Mouse (Mus musculus) myocyte (in vitro differentiated cells): Measurements from ENCODE around the gene Ldha. TPM values are rescaled to one million over a fixed set of nuclear protein-coding genes. Genes with fewer than 3 reads are reported as not detected.

ENCODE experiments used
- H3K27me3 ChIP-seq: one replicate; pipeline ENCODE4 v1.6.1; 2011; ENCODE audit not compliant: control insufficient read depth, insufficient read depth, insufficient read length
- H3K36me3 ChIP-seq: one replicate; pipeline ENCODE4 v1.6.1; 2011; ENCODE audit not compliant: control insufficient read depth, insufficient read depth
- H3K4me2 ChIP-seq: one replicate; pipeline ENCODE4 v1.6.1; 2011; ENCODE audit warnings: low read depth, control low read depth
- H3K4me3 ChIP-seq: one replicate; pipeline ENCODE4 v1.5.1; 2011; ENCODE audit warnings: mild to moderate bottlenecking, control low read depth, moderate library complexity
- H3K79me2 ChIP-seq: one replicate; pipeline ENCODE4 v1.6.1; 2011; ENCODE audit not compliant: control insufficient read depth, insufficient read depth
- H3ac ChIP-seq: one replicate; pipeline ENCODE4 v1.6.1; 2011; ENCODE audit not compliant: control insufficient read depth, insufficient read length
- CEBPB ChIP-seq: IDR thresholded peaks from 2 replicates; pipeline ENCODE4 v1.6.1; 2011; ENCODE audit warnings: mild to moderate bottlenecking, moderate library complexity; ENCODE audit not compliant: poor library complexity, insufficient read depth, severe bottlenecking
- E2F4 ChIP-seq: IDR thresholded peaks from one replicate; pipeline ENCODE4 v1.6.1; 2011; ENCODE audit warnings: mild to moderate bottlenecking, control low read depth, moderate library complexity; ENCODE audit not compliant: insufficient read depth
- MAX ChIP-seq: IDR thresholded peaks from one replicate; pipeline ENCODE4 v1.6.1; 2011; ENCODE audit warnings: low read depth, mild to moderate bottlenecking, control low read depth
- MYOD1 ChIP-seq, 3 experiments: IDR thresholded peaks; one replicate each; pipeline ENCODE4 v1.6.1; 2011; ENCODE audit warnings: control low read depth in 2 of 3, low read depth in 2 of 3, mild to moderate bottlenecking in 2 of 3, moderate library complexity in 1 of 3; ENCODE audit not compliant: insufficient read length in 2 of 3, control insufficient read depth in 1 of 3
- MYOG ChIP-seq, 3 experiments: IDR thresholded peaks; one replicate each; pipeline ENCODE4 v1.6.1; 2011; ENCODE audit warnings: control low read depth in 2 of 3, low read depth in 2 of 3, mild to moderate bottlenecking in 2 of 3; ENCODE audit not compliant: insufficient read length in 2 of 3, control insufficient read depth in 1 of 3, insufficient read depth in 1 of 3
- POLR2A ChIP-seq: IDR thresholded peaks from one replicate; pipeline ENCODE4 v1.6.1; 2011; ENCODE audit warnings: low read depth, mild to moderate bottlenecking, control low read depth, moderate library complexity; ENCODE audit not compliant: insufficient read length
- POLR2AphosphoS2 ChIP-seq: IDR thresholded peaks from one replicate; pipeline ENCODE4 v1.6.1; 2011; ENCODE audit warnings: low read depth, control low read depth; ENCODE audit not compliant: insufficient read length
- REST ChIP-seq: IDR thresholded peaks from one replicate; pipeline ENCODE4 v1.6.1; 2011; ENCODE audit warnings: mild to moderate bottlenecking, control low read depth, moderate library complexity; ENCODE audit not compliant: insufficient read depth, insufficient read length
- SRF ChIP-seq: IDR thresholded peaks from one replicate; pipeline ENCODE4 v1.6.1; 2011; ENCODE audit warnings: low read depth; ENCODE audit not compliant: control insufficient read depth, insufficient read length
- TCF12 ChIP-seq: IDR thresholded peaks from one replicate; pipeline ENCODE4 v1.6.1; 2011; ENCODE audit warnings: mild to moderate bottlenecking, control low read depth; ENCODE audit not compliant: poor library complexity, insufficient read depth, severe bottlenecking
- TCF3 ChIP-seq: IDR thresholded peaks from one replicate; pipeline ENCODE4 v1.6.1; 2011; ENCODE audit warnings: low read depth, control low read depth; ENCODE audit not compliant: insufficient read length
- USF1 ChIP-seq: IDR thresholded peaks from one replicate; pipeline ENCODE4 v1.6.1; 2011; ENCODE audit warnings: low read depth, mild to moderate bottlenecking, control low read depth, moderate library complexity
- polyA plus RNA-seq: library from polyadenylated mRNA; unstranded; fragments of >200 nt; fragmentation: generic; extraction: Trizol; gene quantifications from one replicate; pipeline ENCODE4 v1.2.1, GENCODE M21; 2012; ENCODE audit warnings: missing spikeins

Gene Ldha
- polyA plus RNA-seq, 1 experiment = 1,758 TPM

DNA sequence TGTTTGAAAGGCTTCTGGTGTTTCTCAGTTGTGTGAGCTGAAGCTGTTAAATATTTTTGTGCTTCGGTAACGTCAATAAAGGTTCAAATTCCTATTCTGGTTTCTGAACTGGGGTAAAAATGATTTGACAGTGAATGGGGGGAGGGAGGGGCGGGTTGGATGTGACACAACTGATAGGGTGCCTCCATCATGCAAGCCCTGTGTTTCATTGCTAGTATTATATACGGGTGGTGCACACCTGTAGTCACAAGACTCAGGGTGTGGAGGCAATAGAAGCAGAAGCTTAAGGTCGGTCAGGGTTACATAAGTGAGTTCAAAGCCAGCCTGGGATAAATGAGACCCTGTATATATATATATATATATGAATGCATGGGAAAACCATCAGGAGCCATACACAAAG is 1.4 kb upstream of the Ldha start:
- H3K79me2 ChIP-seq = no peaks in the 10 kb centered on the region
- H3K4me3 ChIP-seq = no peak overlapping the region

GRCm38 (mm10) chr7:46840326-46840725 is 949 bp upstream of the Ldha start:
- no peak overlapping the region for H3ac ChIP-seq
- no peaks in the 10 kb centered on the region for H3K27me3 ChIP-seq
- no peaks in the 10 kb centered on the region for H3K36me3 ChIP-seq
- no peak overlapping the region for H3K4me3 ChIP-seq
- no peak overlapping the region for H3K4me2 ChIP-seq
- TF ChIP-seq TCF12 (no peak), MYOD1 (IDR thresholded peaks at IDR 0.05; ENCODE audit: control insufficient read depth in 1 of 3, insufficient read length in 2 of 3, low read depth in 2 of 3) (no peak), MYOG (IDR thresholded peaks at IDR 0.05; ENCODE audit: control insufficient read depth in 1 of 3, insufficient read depth in 1 of 3, insufficient read length in 2 of 3, low read depth in 2 of 3) (no peak), MAX (no peak), E2F4 (no peak), POLR2A (no peak), USF1 (no peak), CEBPB (no peak), SRF (no peak), TCF3 (no peak), REST (no peak), POLR2AphosphoS2 (no peak)
- no peaks in the 10 kb centered on the region for H3K79me2 ChIP-seq

More for the DNA sequence above, 1.4 kb upstream of the Ldha start:
- Histone ChIP-seq H3K27me3 (no peaks in the 10 kb centered on the region), H3ac (no peak overlapping the region), H3K36me3 (no peaks in the 10 kb centered on the region), H3K4me2 (peak overlapping the region; percentile 86)
- TF ChIP-seq USF1 (no peak), MYOG (IDR thresholded peaks at IDR 0.05; ENCODE audit: control insufficient read depth in 1 of 3, insufficient read depth in 1 of 3, insufficient read length in 2 of 3, low read depth in 2 of 3) (no peak), E2F4 (no peak), REST (no peak)

- H3K4me2 ChIP-seq = no peak overlapping the region
- H3ac ChIP-seq = no peak overlapping the region
- peaks cover 16% of the 10 kb centered on the region for H3K79me2 ChIP-seq
- H3K27me3 ChIP-seq = no peaks in the 10 kb centered on the region
- H3K36me3 ChIP-seq = no peaks in the 10 kb centered on the region
- no peak for TF ChIP-seq TCF12
- H3K4me3 ChIP-seq = no peak overlapping the region
Measured at GRCm38 (mm10) chr7:46842278-46842677, 1.0 kb downstream of the Ldha start.

DNA sequence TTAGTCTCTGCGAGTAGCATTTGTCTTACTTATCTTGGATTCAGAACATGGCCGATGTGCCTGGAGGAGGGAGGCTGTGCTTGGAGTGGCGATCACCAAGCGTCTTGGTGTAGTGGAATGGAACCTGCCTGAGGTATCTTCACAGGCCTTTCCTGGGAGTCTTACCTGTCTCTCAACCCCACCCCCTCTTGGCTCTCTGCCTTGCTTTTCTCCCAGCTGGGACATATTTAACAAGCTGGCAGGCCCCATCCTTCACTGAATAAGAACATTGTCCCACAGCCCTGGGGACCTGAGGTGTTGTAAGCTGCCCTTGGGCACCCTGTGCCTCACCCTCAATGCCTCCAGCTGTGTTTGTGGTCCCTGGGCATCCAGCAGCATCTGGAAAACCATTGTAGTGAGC is 2.3 kb downstream of the Ldha start:
- H3ac ChIP-seq = no peak overlapping the region
- TF ChIP-seq E2F4 (no peak), SRF (no peak), MYOG (IDR thresholded peaks at IDR 0.05; ENCODE audit: control insufficient read depth in 1 of 3, insufficient read depth in 1 of 3, insufficient read length in 2 of 3, low read depth in 2 of 3) (no peak), CEBPB (no peak), TCF12 (no peak), POLR2A (no peak), POLR2AphosphoS2 (no peak), MAX (no peak), TCF3 (no peak), MYOD1 (IDR thresholded peaks at IDR 0.05; ENCODE audit: control insufficient read depth in 1 of 3, insufficient read length in 2 of 3, low read depth in 2 of 3) (no peak), USF1 (no peak), REST (no peak)

GRCm38 (mm10) chr7:46845211-46845977 is 4.1 kb downstream of the Ldha start:
- peaks cover 21% of the 10 kb centered on the region for H3K36me3 ChIP-seq
- peak overlapping the region; percentile 77 for H3ac ChIP-seq
- no peaks in the 10 kb centered on the region for H3K27me3 ChIP-seq
- peak overlapping the region; percentile 83 for H3K4me2 ChIP-seq
- TF ChIP-seq REST = peak; percentile 31
- no peak for TF ChIP-seq E2F4
- TF ChIP-seq USF1 = peak; percentile 14
- peak; percentile 100 for TF ChIP-seq POLR2A
- TF ChIP-seq TCF12 = no peak
- TF ChIP-seq MYOD1 (IDR thresholded peaks at IDR 0.05; ENCODE audit: control insufficient read depth in 1 of 3, insufficient read length in 2 of 3, low read depth in 2 of 3) = peak in 1 of 3 experiments; percentile 38
- TF ChIP-seq MYOG (IDR thresholded peaks at IDR 0.05; ENCODE audit: control insufficient read depth in 1 of 3, insufficient read depth in 1 of 3, insufficient read length in 2 of 3, low read depth in 2 of 3) = peak in 1 of 3 experiments; percentile 34
- peak; percentile 100 for TF ChIP-seq POLR2AphosphoS2
- peak overlapping the region; percentile 99 for H3K4me3 ChIP-seq
- peaks cover 38% of the 10 kb centered on the region for H3K79me2 ChIP-seq

More for the DNA sequence above, 2.3 kb downstream of the Ldha start:
- H3K27me3 ChIP-seq = no peaks in the 10 kb centered on the region
- no peak overlapping the region for H3K4me2 ChIP-seq
- H3K36me3 ChIP-seq = peaks cover 8% of the 10 kb centered on the region
- H3K4me3 ChIP-seq = no peak overlapping the region
- peaks cover 29% of the 10 kb centered on the region for H3K79me2 ChIP-seq
